Mouse (Mus musculus): Measurements from ENCODE around the gene Rfx7. TPM values are rescaled to one million over a fixed set of nuclear protein-coding genes. Genes with fewer than 3 reads are reported as not detected.
"Not testable (repeated sequence)": the region's sequence is repeated elsewhere in the genome, so short reads cannot be mapped to it uniquely, and the experiment has no call there.

Gene Rfx7
- total and polyA plus RNA-seq, 3 experiments, result 2.9 to 20.4 (median 18.9) TPM

- DNase-seq, result peak; percentile 93
Measured at GRCm38 (mm10) chr9:72639843-72640621, 108.0 kb downstream of the Rfx7 start.

- no peak for DNase-seq
Measured at GRCm38 (mm10) chr9:72640642-72641041, 108.6 kb downstream of the Rfx7 start.

GRCm38 (mm10) chr9:72641093-72641680 is 109.1 kb downstream of the Rfx7 start:
- DNase-seq, result no peak

- DNase-seq, result not testable (repeated sequence)
Measured at GRCm38 (mm10) chr9:72642756-72643447, 110.9 kb downstream of the Rfx7 start.

- no peak for DNase-seq
Measured at GRCm38 (mm10) chr9:72643651-72644417, 111.8 kb downstream of the Rfx7 start.

- no peak for DNase-seq
Measured at GRCm38 (mm10) chr9:72644418-72645110, 112.5 kb downstream of the Rfx7 start.

GRCm38 (mm10) chr9:72649781-72650180 is 117.7 kb downstream of the Rfx7 start:
- DNase-seq, result no peak

- DNase-seq, result no peak
Measured at GRCm38 (mm10) chr9:72652961-72653360, 120.9 kb downstream of the Rfx7 start.

- no peak for DNase-seq
Measured at GRCm38 (mm10) chr9:72653533-72653932, 121.5 kb downstream of the Rfx7 start.

- DNase-seq, result peak; percentile 90
Measured at GRCm38 (mm10) chr9:72654593-72655242, 122.7 kb downstream of the Rfx7 start.

- DNase-seq, result no peak
Measured at GRCm38 (mm10) chr9:72655602-72656001, 123.6 kb downstream of the Rfx7 start.

- DNase-seq, result no peak
Measured at GRCm38 (mm10) chr9:72656491-72656890, 124.5 kb downstream of the Rfx7 start.

- DNase-seq, result no peak
Measured at GRCm38 (mm10) chr9:72656940-72657339, 124.9 kb downstream of the Rfx7 start.

GRCm38 (mm10) chr9:72657694-72658093 is 125.7 kb downstream of the Rfx7 start:
- no peak for DNase-seq

- no peak for DNase-seq
Measured at GRCm38 (mm10) chr9:72660139-72660538, 128.1 kb downstream of the Rfx7 start.

- DNase-seq, result no peak
Measured at GRCm38 (mm10) chr9:72660911-72661310, 128.9 kb downstream of the Rfx7 start.

GRCm38 (mm10) chr9:72661561-72661894 is 129.5 kb downstream of the Rfx7 start:
- DNase-seq, result no peak

GRCm38 (mm10) chr9:72661895-72662661 is 130.0 kb downstream of the Rfx7 start, which contains the start of gene Nedd4:
TSS of gene Nedd4 (plus strand) at chr9:72662346.
- peak; percentile 99 for DNase-seq

GRCm38 (mm10) chr9:72662691-72663533 is 130.9 kb downstream of the Rfx7 start:
- peak; percentile 86 for DNase-seq
